Mouse (Mus musculus): ENCODE measurements around the gene Fam120c. TPM values are rescaled to one million over a fixed set of nuclear protein-coding genes. Genes with fewer than 3 reads are reported as not detected.
"Not testable (repeated sequence)": the region's sequence is repeated elsewhere in the genome, so short reads cannot be mapped to it uniquely, and the experiment has no call there.

Fam120c gene
- polyA plus RNA-seq, 1 experiment from 2014 or later, result 3.7 TPM

DNA sequence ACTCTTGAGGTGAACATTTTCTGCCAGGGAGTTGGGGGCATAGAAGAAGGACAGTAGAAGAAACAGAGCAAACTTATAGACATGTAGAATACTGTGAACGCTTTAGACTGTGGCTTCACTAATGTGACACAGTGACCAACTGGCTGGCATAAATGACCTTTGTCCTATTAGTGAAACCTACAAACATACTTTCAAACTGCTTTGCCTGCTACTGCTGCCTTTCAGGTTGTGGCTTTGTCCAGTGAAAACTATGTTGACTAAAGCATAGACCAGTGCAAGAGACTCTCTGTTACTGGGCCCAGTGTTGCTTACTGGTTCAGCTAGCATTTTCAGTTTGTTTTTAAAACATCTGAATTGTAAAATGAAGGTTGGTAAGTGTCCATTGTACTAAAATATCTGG lies 100.2 kb downstream of the Fam120c start:
- Histone ChIP-seq H3K9me3 (no peaks in the 10 kb centered on the region), H3K9ac (no peak overlapping the region), H3K4me2 (replicated peaks) (no peak overlapping the region), H3K36me3 (no peaks in the 10 kb centered on the region), H3K4me3 (no peak overlapping the region), H3K4me1 (no peaks in the 10 kb centered on the region), H3K27ac (no peak overlapping the region), H3K27me3 (replicated peaks) (no peaks in the 10 kb centered on the region)
- ATAC-seq (ENCODE audit: low FRiP score, low read depth), result no peak
- WGBS, result 84% methylated on average over 1 of the region's 1 CpGs

GRCm38 (mm10) chrX:151488128-151488527 lies 144.2 kb downstream of the Fam120c start:
- 81% methylated on average over 3 of the region's 3 CpGs for WGBS
- Histone ChIP-seq H3K27me3 (replicated peaks) (no peaks in the 10 kb centered on the region), H3K4me3 (no peak overlapping the region), H3K4me2 (replicated peaks) (no peak overlapping the region), H3K9ac (no peak overlapping the region), H3K4me1 (no peaks in the 10 kb centered on the region), H3K36me3 (no peaks in the 10 kb centered on the region), H3K27ac (no peak overlapping the region), H3K9me3 (no peaks in the 10 kb centered on the region)
- ATAC-seq (ENCODE audit: low FRiP score, low read depth), result no peak

- WGBS, result 96% methylated on average over 4 of the region's 4 CpGs
Measured at GRCm38 (mm10) chrX:151493269-151493668, 149.3 kb downstream of the Fam120c start.

DNA sequence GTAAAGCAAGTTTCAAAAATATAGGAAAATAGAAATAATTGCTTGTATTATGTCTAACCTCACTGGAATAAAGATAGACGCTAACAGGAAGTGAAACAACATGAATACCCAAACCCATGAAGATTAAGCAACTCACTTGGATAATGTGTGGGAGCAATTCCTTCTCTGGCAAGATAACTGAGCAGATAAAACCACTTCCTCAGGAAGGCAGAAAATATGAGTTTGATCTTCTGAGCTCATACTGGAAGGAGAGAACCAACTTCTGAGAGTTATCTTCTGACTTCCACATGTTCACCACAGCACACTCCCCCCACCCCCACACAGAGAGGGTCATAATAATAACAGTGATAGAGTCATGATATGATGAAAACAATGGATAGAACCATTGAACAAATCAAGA lies 152.6 kb downstream of the Fam120c start:
- H3K4me3 ChIP-seq, result no peak overlapping the region
- no peak for ATAC-seq (ENCODE audit: low FRiP score, low read depth)
- H3K4me2 ChIP-seq (replicated peaks), result no peak overlapping the region
- 92% methylated on average over 1 of the region's 1 CpGs for WGBS
- H3K36me3 ChIP-seq, result no peaks in the 10 kb centered on the region
- no peak overlapping the region for H3K9ac ChIP-seq
- no peaks in the 10 kb centered on the region for H3K4me1 ChIP-seq
- H3K27me3 ChIP-seq (replicated peaks), result no peaks in the 10 kb centered on the region
- H3K27ac ChIP-seq, result no peak overlapping the region
- H3K9me3 ChIP-seq, result 0 out of 2 replicates have a peak, but pooled peaks cover 4% of the 10 kb centered on the region

More at GRCm38 (mm10) chrX:151493269-151493668, 149.3 kb downstream of the Fam120c start:
- not testable (repeated sequence) for H3K9ac ChIP-seq; H3K27ac ChIP-seq; H3K36me3 ChIP-seq; H3K4me2 ChIP-seq (replicated peaks); H3K9me3 ChIP-seq; H3K27me3 ChIP-seq (replicated peaks); H3K4me1 ChIP-seq; ATAC-seq (ENCODE audit: low FRiP score, low read depth); H3K4me3 ChIP-seq

DNA sequence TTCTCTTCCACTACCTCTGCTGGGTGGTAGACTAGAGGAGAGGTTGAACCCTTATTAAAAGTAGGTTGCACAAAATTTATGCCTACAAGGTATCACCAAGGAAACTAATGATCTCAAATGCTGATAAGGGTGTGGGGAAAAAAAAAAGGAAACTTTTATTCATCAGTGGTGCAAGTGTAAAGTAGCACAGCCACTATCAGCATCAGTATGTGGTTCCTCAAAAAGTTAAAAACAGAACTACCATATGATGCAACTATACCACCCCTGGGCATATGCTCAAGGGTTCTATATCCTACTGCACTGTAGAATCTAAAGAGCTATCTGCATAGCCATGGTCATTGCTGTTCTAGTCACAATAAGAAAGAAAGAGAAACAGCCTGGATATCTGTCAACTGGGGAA lies 164.6 kb downstream of the Fam120c start:
- Histone ChIP-seq H3K4me3 (no peak overlapping the region), H3K9ac (no peak overlapping the region), H3K9me3 (no peaks in the 10 kb centered on the region), H3K27me3 (replicated peaks) (no peaks in the 10 kb centered on the region), H3K4me1 (no peaks in the 10 kb centered on the region), H3K36me3 (no peaks in the 10 kb centered on the region), H3K27ac (no peak overlapping the region), H3K4me2 (replicated peaks) (no peak overlapping the region)
- ATAC-seq (ENCODE audit: low FRiP score, low read depth), result no peak

DNA sequence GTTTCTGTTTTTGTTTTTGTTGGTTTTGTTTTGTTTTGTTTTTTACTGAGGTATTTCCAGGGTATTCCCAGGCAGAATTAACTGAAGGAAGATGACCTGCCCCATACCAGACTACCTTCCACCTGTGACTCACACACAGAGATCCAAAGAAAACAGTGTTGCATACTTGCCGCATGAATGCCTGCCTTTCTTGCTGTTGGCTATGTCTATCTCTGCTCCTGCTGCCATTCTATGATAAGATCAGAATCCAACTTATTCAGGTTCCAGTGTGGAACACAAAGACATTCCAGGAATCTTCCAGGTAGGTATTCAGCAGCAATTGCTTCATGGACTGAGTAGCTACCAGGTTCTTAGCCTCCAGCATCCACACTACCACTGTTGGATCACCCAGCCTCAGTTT lies 165.9 kb downstream of the Fam120c start:
- no peak for ATAC-seq (ENCODE audit: low FRiP score, low read depth)
- Histone ChIP-seq H3K4me1 (no peaks in the 10 kb centered on the region), H3K4me3 (no peak overlapping the region), H3K9ac (no peak overlapping the region), H3K36me3 (no peaks in the 10 kb centered on the region), H3K27me3 (replicated peaks) (no peaks in the 10 kb centered on the region), H3K9me3 (no peaks in the 10 kb centered on the region), H3K27ac (no peak overlapping the region), H3K4me2 (replicated peaks) (no peak overlapping the region)
- WGBS, result 96% methylated on average over 1 of the region's 1 CpGs

DNA sequence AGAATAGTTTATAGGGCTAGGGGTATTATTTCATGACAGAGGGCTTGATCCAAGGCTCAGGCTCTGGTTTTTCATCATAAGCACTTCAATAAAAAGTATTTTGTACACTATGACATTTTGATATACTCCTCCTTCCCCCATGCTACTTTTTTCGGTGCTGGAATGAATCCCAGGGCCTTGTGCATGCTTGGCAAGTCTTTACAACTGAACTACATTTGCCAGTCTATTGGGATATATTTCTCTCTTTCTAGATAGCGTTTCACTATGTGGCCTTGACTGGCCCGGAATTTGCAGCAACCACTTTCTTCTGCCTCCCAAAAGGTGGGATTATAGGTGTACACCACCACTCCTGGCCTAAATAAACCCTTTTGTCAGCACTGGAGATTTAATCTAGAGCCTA lies 169.1 kb downstream of the Fam120c start:
- Histone ChIP-seq H3K9ac (no peak overlapping the region), H3K36me3 (no peaks in the 10 kb centered on the region), H3K4me1 (no peaks in the 10 kb centered on the region), H3K27me3 (replicated peaks) (no peaks in the 10 kb centered on the region), H3K27ac (no peak overlapping the region), H3K4me3 (no peak overlapping the region), H3K9me3 (no peaks in the 10 kb centered on the region), H3K4me2 (replicated peaks) (no peak overlapping the region)
- 75% methylated on average over 3 of the region's 3 CpGs for WGBS
- ATAC-seq (ENCODE audit: low FRiP score, low read depth), result no peak

DNA sequence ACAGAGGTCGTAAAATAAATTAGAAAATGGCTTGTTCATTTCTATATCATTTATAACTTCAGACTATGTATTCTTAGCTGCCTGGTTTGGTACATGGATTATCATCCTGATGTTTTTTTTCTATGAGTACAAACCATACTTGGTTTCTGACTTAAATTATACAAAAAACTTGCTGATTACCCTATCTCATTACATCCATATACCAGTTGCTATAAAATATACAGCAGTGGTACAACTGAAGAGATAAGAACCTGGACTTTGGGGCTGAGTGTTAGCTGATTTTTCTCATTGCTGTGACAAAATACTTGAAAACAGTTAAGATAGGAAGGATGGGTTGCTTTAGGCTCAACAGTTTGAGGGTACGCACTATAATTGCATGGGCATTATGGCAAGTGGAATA lies 169.7 kb downstream of the Fam120c start:
- no peak overlapping the region for H3K4me2 ChIP-seq (replicated peaks)
- no peaks in the 10 kb centered on the region for H3K27me3 ChIP-seq (replicated peaks)
- no peak overlapping the region for H3K4me3 ChIP-seq
- H3K27ac ChIP-seq, result no peak overlapping the region
- no peak overlapping the region for H3K9ac ChIP-seq
- ATAC-seq (ENCODE audit: low FRiP score, low read depth), result no peak
- no peaks in the 10 kb centered on the region for H3K9me3 ChIP-seq
- WGBS, result 95% methylated on average over 2 of the region's 2 CpGs
- no peaks in the 10 kb centered on the region for H3K4me1 ChIP-seq
- no peaks in the 10 kb centered on the region for H3K36me3 ChIP-seq

DNA sequence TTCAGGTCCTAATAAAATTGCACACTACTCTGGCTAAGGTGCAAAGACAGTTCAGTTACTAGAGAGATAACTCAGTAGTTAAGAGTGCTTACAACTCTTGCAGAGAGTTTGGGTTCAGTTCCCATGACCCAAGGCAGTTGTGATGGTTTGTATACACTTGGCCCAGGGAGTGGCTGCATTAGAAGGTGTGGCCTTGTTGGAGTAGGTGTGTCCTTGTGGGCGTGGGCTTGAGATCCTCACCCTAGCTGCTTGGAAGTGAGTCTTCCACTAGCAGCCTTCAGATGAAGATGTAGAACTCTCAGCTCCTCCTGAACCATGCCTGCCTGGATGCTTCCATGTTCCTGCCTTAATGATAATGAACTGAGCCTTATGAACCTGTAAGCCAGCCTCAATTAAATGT lies 174.2 kb downstream of the Fam120c start:
- 67% methylated on average over 1 of the region's 1 CpGs for WGBS
- Histone ChIP-seq H3K4me1 (no peaks in the 10 kb centered on the region), H3K4me3 (no peak overlapping the region), H3K27me3 (replicated peaks) (no peaks in the 10 kb centered on the region), H3K36me3 (no peaks in the 10 kb centered on the region), H3K4me2 (replicated peaks) (no peak overlapping the region), H3K9ac (no peak overlapping the region), H3K9me3 (no peaks in the 10 kb centered on the region), H3K27ac (no peak overlapping the region)
- no peak for ATAC-seq (ENCODE audit: low FRiP score, low read depth)

GRCm38 (mm10) chrX:151520127-151520457 lies 176.1 kb downstream of the Fam120c start:
- Histone ChIP-seq H3K27me3 (replicated peaks) (no peaks in the 10 kb centered on the region), H3K9me3 (no peaks in the 10 kb centered on the region), H3K4me3 (peak overlapping the region; percentile 49), H3K9ac (peak overlapping the region; percentile 47; the same call in 1 of the 2 replicates), H3K36me3 (no peaks in the 10 kb centered on the region), H3K4me1 (no peaks in the 10 kb centered on the region), H3K27ac (peak overlapping the region; percentile 67; the same call in 1 of the 2 replicates), H3K4me2 (replicated peaks) (peak overlapping the region; percentile 40)
- 17% methylated on average over 17 of the region's 17 CpGs for WGBS
- peak; percentile 61 for ATAC-seq (ENCODE audit: low FRiP score, low read depth)

DNA sequence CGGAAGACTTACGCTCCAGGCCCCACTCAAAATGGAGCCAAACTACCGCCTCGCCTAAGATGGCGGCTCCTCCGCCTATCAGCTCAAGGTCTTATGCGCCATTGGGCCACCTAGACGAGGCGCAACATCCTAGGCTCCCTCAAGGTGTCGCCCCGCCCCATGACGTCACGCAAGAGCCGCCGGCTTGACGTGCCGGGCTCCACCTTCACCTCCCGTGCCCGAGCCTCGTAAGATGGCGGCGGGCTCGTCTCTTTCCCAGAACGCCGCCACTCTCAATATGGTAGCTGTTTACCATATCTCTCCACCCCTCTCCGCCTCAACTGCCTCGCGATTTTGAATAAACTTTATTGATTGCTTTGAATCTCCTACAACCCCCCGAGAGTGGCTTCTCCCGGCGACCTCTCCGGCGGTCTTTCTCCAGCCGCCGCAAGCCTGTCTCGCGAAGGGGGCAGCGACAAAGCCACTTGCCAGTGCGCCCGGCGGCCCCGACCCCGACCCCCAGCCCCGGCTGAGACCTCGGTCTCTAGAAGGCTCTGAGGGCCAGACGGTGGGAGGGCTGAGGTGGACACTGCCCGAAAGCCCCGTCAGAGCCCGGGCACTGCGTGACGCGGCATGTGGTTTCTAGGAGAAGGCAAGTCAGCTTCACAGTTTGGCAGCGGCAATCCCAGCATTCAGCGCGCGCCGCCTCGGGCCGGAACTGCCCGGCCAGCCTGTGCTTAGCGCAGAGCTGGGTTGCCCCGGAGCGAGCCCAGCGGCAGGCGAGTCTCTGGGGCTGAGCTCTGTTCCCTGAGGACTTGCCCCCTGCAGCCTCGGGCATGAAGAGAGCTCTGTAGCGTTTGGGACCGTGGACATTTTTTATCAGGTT lies 176.7 kb downstream of the Fam120c start, which contains the start of gene Phf8:
Gene Phf8, plus strand, starts transcription at position 215 of the 865 bp plus-strand sequence.
- peak; percentile 97 for ATAC-seq (ENCODE audit: low FRiP score, low read depth)
- H3K9me3 ChIP-seq, result no peaks in the 10 kb centered on the region
- peak within 1 kb of the TSS; percentile 67 for H3K9ac ChIP-seq
- peak within 1 kb of the TSS; percentile 92 for H3K27ac ChIP-seq
- H3K27me3 ChIP-seq (replicated peaks), result no peaks in the 10 kb centered on the region
- H3K4me1 ChIP-seq, result no peaks in the 10 kb centered on the region
- WGBS, result 23% methylated on average over 66 of the region's 68 CpGs
- H3K36me3 ChIP-seq, result no peaks in the 10 kb centered on the region
- peak within 1 kb of the TSS; percentile 49 for H3K4me3 ChIP-seq
- peak within 1 kb of the TSS; percentile 65 for H3K4me2 ChIP-seq (replicated peaks)
